Mouse (Mus musculus): ENCODE results near the gene Dcp1b.
A peak's percentile ranks its signal among the peaks of the same experiment; 100 is the strongest.

Dcp1b gene

DNA sequence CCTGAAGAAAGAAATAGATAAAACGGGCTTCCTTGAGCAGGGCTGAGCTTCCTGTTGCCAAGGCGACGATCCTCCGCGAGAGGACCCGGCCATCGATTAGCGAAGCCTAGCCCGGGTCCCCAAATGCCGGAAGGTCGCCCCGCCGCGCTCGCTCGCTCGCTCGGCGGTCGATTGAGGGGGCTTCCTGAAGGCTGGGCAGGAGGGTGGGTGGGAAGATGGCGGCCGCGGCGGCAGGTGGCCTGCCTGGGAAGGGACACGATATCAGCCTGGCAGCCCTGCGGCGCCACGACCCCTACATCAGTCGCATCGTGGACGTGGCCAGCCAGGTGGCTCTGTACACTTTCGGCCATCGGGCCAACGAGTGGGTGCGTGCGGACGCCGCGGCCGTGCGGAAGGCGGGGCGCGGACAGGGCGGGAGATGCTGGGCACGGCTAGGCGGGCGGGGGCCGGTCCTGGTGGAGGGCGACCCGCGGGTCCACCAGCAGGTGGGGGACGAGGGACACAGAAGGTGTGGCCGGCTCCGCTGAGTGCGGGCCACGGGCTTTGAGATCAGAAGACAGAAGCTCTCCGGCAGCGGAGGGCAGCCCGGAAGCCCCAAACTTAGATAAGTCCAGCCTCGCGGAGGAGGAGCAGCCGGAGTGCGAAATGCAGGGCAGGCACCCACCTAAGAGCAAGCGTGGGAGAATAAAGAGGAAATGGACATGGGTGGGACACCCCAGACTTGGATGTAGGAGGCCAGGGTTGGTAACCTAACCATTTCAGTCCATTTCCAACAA lies at the start of gene Dcp1b:
Gene Dcp1b, plus strand, starts transcription at position 176 of the 776 bp plus-strand sequence.
- DNase-seq (ENCODE audit: low spot score in 2 of 2): peak; percentile 83 to 88

DNA sequence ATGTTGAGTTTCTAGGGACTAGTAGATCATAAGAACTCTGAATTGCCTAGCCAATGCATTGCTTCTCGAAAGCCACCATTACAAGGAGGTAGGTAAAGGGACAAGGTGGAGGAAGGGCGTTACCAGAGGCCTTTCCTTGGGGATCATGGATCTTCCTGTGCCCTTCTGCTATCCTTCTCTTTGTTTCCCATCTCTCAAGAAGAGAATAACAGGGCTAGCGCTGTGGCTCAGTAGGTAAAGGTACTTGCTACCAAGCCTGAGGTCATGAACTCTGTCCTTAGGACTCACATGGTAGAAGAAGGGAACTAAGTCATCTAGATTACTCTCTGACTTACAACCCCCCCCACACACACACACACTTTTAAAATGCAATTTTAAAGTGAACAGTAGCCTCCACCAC lies 48.1 kb upstream of the Dcp1b start:
- DNase-seq (ENCODE audit: low spot score in 2 of 2): no peak

DNA sequence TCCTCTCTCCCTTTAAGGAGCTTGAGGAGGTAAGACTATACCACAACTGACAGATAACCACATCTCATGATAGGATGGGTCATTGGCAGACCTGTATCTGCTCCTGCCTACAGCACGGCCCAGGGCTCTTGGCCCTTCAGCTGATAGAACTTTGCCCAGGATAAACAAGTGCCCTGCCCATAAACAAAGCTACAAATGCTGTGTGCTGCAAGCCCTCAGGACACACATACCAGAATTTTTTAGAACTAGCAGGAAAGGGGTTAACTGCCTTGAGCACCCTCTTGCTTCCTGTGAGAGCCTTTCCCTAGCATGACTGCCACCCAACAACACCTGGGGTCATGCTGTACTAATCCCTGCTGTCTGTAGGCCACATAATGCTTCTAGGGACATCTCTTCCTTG lies 47.0 kb upstream of the Dcp1b start:
- no peak for DNase-seq (ENCODE audit: low spot score in 2 of 2)

DNA sequence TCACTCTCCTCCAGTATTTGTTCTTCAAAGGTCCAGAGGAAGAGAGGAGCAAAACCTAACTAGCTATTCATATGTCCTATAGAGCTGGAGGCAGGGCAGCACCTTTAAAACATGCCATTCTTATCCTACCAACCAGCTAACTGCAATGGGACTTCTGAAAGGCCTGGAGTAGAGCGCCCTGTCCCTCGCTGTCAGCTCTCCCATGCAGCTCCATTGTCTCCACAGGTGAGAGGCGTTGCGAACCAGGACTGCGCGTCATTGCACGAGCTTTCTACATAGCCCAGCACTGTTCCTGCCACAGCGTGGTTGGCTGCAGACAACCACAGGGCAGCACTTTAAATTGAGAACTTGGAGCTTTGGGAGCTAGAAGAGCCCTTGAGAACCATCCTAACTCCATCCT lies 46.5 kb upstream of the Dcp1b start:
- no peak for DNase-seq (ENCODE audit: low spot score in 2 of 2)

DNA sequence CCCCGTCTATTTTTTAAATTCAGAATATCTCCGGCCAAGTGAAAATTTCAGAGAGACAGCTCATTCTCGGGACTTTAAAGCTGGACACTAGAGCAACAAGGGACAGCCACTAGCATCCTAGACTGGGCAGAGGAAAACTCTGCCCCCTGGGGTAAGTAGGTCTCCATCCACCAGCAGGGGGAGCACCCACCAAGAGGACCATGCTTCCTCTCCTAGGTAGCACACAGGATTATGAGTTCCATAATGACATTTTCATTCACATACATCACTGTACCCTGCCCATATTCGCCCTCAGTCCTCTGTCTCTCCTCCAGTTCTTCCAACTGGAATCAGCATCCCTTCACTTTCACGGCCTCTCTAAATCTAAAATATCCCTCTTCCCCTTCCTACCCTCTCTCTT lies 45.4 kb upstream of the Dcp1b start:
- DNase-seq (ENCODE audit: low spot score in 2 of 2): no peak

DNA sequence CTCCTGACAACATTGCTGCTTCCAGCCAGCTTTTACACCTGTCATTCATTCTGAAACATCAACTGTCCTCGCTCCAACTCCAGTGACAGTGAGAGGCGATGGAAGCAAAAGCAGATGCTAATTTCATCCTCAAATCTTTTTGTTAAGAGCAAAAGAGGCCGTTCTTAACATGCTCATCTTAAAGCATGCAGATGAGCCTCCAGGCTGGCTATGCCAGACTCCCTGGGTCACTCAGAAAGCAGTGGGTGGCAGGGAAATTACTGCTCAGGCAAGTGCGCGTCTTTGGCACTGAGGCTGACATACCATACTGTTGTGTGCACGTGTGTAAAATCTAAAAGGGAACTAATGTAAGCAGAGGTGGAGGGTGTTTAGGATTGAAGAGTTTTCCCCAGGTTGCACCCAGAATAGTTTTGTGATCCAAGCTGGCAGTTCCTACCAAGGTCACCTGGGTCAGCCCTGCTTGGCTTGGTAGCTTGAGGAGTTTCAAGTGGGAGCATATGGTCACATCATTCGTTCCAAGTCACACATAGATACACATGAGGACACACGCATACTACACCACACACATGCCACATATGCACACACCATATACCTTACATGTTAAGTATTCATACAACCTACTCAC lies 42.8 kb upstream of the Dcp1b start:
- no peak for DNase-seq (ENCODE audit: low spot score in 2 of 2)

DNA sequence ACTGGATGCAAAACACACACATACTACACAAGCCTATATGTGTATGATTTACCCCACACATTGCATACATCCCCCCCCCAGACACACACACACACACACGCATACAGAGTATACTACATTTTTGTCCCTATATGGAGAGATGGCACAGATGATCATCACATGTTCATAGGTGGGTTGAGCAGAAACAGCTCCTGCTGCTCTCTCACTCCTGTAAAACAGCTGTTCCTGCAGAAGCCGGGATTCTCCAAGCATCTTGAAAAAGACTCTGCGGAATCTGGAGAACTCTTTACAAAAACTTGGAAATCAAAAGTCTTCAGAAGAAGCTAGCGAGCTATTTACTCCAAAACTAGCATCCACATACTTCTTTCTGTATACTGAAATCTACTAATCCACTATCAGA lies 42.2 kb upstream of the Dcp1b start:
- DNase-seq (ENCODE audit: low spot score in 2 of 2): no peak

DNA sequence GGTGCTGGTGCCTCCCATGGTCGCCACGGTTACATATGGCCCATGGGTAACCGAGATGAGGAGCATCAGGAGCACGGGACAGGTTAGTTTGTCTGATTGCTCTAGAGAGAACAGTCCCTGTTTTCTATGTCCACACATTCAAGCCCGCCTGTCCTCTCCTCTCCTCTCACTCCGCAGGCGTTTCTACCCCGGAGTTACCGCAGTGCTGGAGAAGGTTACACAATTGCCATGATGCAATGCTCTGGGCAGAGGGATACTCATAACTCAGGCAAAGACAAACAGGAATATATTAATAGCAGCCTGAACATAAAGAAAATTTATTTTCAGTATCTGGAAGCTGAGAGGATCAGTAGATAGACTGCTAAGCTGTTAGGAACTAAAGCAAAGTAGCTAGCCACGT lies 37.3 kb upstream of the Dcp1b start:
- no peak for DNase-seq (ENCODE audit: low spot score in 2 of 2)

DNA sequence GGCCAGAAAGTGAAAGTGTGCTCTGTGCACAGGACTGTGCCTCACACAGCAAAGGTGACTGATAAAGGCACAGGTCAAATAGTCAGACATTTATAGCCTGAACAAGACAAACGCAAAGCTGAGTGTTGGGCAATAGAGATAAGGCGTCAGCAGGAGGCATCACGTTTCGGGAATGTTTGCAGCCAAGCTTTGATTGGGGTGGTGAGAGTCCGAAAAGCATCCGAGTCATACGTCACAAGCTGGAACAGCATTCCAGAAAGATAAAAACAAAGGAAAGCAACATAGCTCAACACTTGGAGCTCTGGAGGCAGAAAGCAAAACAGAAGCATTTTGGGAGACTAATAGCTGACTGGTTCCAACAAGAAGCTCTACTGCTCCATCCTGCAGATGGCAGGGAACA lies 35.5 kb upstream of the Dcp1b start:
- no peak for DNase-seq (ENCODE audit: low spot score in 2 of 2)

DNA sequence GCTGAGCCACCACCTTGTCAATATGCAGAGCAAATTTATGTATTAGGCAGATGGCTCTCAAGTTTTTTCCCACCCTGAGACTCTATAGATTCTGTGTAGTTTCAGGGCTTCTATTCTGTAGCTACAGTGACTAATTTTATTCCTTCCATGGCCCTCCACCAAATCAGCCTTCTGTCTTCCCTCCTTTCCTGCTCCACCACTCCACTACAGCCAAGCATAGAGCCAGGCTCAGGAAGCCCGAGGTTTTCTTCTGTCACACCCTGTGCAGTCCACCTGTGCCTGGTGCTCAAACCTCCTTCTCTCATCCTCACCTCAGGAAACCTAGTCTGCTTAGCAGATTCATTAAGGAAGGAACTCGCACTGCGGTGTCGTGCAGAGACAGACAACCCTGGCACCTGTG lies 29.9 kb upstream of the Dcp1b start:
- no peak for DNase-seq (ENCODE audit: low spot score in 2 of 2)

DNA sequence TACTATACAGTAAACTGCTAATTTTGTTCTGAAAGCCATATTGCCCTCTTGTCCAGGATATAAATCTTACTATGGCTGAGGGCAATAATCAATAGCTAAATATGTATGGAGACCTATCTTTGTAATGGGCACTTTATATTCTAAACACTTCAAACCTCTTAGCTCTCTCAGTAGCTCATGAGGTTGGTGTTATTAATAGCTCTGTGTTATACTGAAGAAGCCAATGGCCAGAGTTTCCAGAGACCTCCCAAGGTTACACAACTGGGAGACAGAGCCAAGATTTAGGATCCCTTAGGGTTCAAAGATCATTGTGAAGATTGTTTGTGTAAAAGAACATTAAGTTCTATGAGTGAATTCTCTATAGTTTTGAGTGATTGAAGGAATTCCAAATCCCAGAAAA lies 9.4 kb upstream of the Dcp1b start:
- DNase-seq (ENCODE audit: low spot score in 2 of 2): no peak

DNA sequence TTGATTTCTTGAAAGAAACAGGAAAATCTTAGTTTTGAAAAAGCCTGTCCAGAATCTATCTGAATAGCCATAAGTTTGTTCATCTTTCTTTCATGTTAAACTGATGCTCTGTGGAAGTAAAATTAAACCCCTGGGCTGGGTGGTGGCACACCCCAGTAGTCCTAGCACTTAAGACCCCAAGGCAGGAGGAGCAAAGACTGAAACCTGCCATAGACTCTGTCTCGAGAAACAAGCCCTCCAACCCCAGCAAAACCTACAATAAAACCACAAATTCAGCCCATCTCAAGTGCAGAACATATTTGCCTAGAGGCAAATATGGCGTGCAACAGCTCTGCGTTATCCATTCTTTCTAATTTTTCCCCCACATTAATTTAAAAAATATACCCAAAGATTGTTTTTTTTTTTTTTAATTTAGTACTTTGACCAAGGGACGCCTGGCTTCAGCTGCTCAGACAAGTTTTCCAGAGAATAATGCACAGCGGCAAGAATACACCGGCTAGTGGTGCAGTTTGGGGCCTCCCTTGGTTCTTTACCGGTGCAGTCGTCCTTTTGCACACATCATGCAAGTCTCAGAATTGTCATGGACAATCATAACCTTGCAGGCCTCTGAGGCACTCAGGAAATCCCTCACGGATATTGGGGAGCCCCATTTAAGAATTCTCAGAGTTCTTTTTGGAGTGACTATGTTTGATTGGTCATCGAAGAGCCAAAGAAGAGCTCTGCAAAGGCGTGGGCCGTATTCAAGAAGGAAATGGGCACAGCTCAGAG lies 562 bp upstream of the Dcp1b start:
- DNase-seq (ENCODE audit: low spot score in 2 of 2): no peak

DNA sequence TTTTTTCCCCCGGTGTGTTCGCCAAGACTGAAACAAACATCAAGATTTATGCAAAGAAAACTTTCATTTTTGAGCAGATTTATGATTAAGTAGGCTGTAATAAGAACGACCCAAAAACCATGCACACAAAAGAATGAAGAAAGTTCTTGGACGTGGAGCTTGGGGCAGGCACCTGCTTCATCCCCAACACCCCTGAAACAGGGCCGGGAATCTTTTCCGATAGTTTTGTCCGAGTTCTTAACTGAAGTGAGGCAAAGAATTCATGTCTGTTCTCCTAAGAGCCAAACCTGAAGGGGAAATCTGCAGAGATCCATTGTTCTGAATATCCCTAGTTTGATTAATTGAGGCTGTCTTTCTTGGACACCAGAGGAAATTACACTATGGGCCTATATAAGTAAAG lies 1.1 kb downstream of the Dcp1b start:
- no peak for DNase-seq (ENCODE audit: low spot score in 2 of 2)

DNA sequence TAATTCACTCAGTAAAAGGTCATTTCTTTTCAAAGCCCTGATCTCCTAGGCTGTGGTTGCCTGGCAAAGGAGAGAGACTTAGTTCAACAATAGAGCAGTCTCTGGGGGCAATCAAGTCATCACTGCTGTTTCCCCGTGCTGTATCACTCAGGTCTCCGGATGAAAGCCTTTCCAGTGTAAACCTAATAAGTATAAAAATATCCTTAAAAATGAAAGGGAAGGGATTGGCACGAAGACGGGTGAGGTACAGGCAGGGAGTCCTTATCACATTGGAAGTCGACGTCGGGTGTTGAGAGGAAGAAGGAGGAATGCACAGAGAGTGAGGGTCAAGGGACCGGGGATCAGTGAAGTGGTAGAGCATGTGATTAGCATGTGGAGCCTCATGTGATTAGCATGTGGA lies 2.0 kb downstream of the Dcp1b start:
- DNase-seq (ENCODE audit: low spot score in 2 of 2): no peak

DNA sequence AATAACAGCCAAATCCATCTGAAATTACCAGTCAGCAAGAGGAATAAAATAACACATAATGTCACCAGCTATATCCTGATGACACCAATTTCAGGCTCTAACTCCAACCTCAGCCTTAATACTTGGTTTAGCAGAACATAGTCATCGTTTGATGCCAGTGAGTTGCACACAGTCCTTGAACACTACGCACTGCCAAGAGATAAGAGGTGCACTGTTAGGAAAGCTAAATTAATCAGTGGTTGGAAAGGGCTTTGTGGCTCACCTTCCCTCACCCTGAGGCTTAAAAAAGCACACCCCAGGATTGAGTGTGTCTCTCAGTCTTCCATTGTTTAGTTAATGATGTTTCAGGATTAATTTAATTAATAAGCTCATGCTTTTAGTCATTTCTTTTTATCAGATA lies 5.1 kb downstream of the Dcp1b start:
- no peak for DNase-seq (ENCODE audit: low spot score in 2 of 2)

DNA sequence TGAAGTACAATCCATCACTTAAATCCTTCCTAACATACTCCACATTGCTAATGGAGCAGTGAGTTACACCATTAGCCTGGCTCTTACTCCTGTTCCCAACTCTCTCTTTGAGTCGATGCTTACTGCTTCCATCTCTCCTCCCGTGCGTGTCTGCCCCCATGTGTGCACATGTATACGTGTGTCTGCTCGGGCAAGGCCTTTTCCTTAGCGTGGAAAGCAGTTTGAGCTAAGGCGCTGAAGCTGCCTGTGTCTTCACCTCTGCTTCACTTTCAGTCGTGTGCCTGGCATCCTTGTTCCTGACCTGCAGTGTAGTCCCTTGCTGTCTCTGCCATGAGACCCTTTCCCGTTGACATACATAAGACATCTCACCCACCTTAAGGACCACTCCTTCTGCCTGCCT lies 7.2 kb downstream of the Dcp1b start:
- DNase-seq (ENCODE audit: low spot score in 2 of 2): no peak

DNA sequence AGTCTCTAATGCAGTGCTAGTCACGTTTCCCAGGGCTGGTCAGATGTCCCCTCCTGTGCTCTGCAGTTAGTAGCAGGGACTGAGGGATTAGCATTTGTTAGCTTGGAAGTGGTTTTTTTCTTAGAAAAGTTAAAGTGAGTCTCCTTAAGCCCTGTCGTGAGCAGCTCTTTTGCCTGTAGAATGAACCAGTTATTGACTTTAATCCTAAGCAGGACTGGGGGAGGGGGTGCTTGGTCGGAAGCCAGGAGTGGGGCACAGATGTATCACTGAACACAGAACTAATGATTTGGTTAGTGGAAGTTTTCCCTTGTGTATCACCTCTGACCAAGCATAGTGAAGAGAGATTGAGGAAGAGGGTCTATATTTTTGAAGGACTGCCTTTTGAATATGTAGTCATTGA lies 8.7 kb downstream of the Dcp1b start:
- DNase-seq (ENCODE audit: low spot score in 2 of 2): no peak

DNA sequence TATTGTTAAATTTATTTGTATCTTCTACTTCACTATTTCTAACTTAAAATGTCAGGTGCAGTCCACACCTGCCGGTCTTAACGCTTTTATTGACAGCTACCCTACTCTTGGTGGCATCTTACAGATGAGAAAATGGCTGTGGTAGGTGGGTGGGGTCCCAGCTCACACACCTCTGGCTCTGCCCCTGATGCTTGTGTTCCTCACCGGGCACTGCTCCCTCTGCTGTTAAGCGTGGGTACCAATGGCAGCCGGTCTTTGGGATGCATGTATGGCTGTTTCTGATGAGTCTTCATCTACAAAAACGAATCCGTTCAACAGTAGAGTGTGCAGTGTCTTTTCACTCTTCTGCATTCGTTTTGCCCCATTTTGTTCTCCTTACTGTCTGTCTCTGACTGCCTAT lies 11.6 kb downstream of the Dcp1b start:
- no peak for DNase-seq (ENCODE audit: low spot score in 2 of 2)

DNA sequence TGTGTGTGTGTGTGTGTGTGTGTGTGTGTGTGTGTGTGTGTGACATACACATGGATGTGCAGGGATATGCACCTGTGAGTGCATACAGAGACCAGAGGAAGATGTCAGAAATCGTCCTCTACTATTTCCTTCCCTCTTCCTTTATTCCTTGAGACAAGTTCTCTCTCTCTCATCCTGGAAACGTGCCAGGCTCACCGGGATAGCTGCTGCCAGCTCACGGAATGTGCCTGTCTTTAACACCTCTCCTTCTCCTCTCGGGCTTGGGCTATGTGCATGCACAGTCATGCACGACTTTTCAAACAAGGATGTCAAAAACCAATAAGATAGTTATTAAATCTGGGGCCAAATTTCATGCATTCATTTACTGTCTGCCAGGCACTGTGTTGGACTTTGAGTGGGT lies 12.6 kb downstream of the Dcp1b start:
- no peak for DNase-seq (ENCODE audit: low spot score in 2 of 2)

DNA sequence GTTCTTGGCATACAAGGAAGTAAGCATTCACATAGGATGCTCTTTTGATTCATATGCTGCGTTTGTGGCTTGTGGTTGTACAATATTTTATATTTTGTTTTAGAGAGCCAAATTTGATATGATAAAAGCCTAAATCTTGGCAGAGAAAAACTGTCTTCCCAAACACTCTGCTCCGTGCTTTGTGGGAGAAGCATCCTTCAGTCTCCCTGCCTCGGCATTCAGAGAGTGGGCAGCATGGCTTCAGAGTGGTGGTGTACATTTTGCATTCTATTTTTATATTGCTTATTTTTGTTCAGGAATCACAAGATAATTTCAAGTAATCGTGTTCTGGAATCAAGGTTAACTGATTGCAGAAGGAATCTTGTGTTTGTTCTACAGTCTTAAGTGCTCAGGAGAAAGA lies 16.4 kb downstream of the Dcp1b start:
- DNase-seq (ENCODE audit: low spot score in 2 of 2): no peak

DNA sequence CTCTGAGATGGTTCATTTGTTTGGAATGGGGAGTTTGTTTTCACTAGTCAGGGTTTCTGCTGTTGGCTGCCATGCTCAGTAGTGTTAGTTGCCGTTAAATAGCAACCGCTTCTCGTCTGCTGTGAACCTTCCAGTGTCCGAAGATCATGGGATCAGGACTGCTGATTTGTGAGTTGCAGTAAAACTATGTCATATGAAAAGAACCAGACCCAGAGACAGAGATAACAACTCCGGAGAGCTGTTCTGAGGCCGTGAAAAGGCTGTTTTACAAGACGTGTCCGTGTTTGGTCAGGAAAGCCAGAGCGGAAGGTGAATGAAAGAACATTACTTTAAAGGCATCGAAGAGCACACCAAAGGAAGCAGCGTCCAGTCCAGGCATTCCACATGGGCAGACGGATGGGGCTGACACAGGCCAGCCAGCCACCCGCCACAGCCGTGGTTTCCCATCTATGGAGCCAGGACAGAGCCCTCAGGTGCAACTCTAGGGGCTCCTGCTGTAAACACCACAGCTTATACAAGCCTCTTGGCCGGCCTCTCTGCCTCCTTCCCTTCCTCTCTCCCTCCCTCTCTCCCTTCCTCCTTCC lies 18.6 kb downstream of the Dcp1b start:
- no peak for DNase-seq (ENCODE audit: low spot score in 2 of 2)

DNA sequence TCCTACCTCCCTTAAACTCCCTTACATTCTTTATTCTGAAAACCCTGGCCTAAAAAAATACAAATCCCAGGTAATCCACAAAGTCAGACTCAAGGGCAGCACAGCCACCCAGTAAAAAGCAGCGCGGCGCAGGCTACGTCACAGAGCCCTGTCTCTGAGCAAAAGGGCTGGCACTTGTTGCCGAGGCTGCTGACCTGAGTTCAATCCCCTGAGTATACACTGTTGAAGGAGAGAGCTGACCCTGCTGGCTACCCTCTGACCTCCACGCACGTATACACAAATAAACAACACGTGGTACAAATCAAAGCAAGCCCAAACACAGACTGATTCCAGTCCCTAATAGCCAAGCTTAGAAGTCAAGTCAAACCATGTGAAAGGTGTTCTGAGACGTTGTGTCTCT lies 19.1 kb downstream of the Dcp1b start:
- DNase-seq (ENCODE audit: low spot score in 2 of 2): no peak

DNA sequence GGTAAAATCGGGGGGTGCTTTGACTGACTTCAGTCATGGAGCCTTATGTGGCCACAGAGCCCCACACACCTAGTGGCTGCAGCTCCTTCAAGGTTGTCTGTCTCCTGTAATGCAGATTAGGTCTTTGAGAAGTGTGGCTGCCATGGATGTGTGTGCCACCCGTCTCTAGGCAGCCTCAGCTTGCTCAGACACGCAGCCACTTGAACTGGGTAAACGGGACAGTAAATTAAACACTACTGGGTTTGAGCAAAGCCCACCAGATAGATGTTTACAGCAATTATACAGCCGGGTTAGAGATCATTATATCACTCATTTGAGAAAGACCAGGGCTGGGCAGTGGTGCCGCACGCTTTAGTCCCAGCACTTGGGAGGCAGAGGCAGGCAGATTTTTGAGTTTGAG lies 19.5 kb downstream of the Dcp1b start:
- DNase-seq (ENCODE audit: low spot score in 2 of 2): no peak
